Mouse (Mus musculus) adrenal gland, postnatal 36 days (tissue): ENCODE results near the gene Ier2. TPM values are rescaled to one million over a fixed set of nuclear protein-coding genes. Genes with fewer than 3 reads are reported as not detected.
"Not testable (repeated sequence)": the region's sequence is repeated elsewhere in the genome, so short reads cannot be mapped to it uniquely, and the experiment has no call there.

Experiments
- DNase-seq, 2 experiments: peaks; one replicate each; pipeline ENCODE4 v3.0.0; 2021; ENCODE audit warnings: mixed read lengths in 1 of 2
- total RNA-seq, 2 experiments: library from RNA; stranded (reverse); gene quantifications; 2 replicates each; pipeline ENCODE4 v1.2.3; 2021

Gene Ier2
- total RNA-seq, 2 experiments from 2014 or later, result 33.9 to 37.4 TPM

DNA sequence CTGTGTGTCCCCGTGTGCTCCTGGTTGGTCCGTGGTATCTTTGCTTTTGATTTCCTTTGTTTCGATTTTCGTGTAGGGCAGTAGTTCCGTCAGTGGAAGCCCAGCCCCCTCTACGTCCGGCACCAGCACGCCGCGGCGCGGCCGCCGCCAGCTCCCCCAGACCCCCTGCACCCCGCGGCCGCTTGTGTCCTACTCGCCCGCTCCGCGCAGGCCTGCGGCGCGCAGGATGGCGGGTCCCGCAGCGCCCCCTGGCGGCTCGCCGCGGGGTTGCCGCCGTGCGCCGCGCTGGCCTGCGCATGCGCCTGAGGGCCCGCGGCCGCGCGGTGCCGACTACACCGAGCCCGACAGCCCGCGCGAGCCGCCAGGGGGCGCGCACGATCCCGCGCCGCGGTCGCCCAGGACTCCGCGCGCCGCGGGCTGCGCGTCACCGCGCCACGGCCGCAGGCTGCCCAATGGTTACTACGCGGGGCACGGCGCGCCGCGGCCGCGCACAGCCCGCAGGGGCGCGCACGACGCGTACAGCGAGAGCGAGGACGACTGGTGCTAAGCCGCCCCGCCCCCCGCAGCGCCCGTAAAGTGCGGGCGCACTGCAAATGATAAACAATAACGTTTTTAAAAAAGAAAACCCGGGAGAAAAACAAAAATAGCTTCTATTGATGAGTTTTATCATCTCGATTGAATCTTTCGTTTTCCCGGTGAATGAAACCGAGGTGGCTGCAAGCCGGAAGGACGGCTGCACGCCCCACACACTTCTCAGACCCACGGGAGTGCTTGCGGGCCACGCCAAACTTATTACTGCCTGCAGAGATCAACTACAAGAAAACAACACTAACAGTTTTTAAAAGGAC, 23.3 kb downstream of the Ier2 start:
- peak; percentile 93 to 97 for DNase-seq

DNA sequence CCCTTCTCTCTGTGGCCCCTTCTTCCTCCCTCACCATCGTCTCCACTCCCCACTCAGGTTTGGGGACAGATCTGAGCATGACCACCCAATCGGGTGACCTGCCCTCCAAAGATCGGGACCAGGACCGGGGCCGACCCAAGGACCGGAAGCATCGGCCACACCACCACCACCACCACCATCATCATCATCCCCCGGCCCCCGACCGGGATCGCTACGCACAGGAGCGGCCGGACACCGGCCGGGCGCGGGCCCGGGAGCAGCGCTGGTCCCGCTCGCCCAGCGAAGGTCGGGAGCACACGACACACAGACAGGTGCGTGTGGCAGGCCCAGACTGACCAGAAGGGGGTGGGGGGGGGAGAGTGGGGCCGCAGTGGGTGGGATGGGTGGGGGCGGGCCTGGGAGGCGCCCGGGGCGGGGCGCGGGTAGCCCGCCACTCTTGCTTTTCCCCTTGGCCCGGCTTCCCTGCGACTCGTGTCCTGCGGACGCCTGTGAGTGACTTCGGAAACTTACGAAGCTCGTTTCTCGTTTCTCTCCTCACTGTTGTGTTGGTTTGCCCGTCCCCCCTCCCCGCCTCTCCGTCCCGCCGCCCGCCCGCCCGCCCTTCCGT, 24.0 kb downstream of the Ier2 start:
- DNase-seq, result peak in 1 of 2 experiments; percentile 54

DNA sequence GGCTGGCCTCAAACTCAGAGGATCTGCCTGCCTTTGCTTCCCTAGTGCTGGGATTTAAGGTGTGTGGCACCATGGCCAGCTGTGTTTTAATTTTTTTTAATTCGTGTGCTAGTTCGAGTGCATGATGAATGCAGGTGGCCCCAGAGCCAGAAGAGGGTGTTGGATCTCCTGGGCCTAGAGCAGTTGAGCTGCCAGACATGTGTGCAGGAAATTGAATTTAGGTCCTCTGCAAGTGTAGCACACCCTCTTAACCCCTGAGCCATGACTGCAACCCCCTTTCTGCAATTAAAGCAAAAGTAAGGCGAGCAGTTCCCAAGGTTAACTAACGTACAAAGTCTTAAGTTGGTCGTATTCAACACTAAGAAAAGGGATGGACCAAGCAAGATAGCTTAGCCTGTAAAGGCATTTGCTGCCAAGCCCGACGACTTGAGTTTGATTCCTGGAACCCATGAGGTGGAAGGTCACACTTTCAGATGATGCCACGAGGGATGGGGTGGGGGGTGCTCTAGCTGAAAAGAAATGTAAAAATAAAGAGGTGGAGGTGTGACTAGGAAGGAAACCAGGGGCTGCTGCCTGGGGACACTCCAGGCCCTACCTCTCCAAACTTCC, 24.6 kb downstream of the Ier2 start:
- DNase-seq, result no peak

DNA sequence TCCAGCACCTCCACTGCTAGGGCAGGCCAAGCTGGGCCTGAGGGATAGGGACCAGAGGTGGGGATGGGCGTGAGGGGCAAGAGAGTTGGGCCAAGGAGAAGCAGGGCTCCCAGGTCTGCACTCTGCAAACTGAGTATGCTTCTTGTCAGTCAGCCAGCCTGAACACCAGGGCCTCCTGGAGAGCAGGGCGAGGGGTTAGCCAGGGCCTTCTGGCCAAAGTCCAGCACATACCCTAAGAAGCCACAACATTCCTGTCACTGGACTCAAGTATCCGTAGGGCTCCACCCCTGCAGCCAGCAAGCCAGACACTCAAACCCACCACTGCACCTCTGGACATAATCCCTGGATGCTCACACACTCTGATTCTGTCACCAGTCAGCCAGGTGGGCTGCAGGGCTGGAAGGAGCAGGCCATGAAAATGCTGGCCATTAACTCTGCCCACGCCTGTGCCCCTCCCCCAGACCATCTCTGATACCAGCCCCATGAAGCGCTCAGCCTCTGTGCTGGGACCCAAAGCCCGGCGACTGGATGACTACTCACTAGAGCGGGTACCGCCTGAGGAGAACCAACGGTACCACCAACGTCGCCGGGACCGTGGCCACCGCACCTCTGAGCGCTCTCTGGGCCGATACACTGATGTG, 26.5 kb downstream of the Ier2 start:
- DNase-seq, result no peak

- no peak for DNase-seq
Observed at GRCm38 (mm10) chr8:84635397-84636050, 27.1 kb downstream of the Ier2 start.

- peak; percentile 80 to 85 for DNase-seq
Observed at GRCm38 (mm10) chr8:84634849-84635304, 27.8 kb downstream of the Ier2 start.

- no peak for DNase-seq
Observed at GRCm38 (mm10) chr8:84633841-84634584, 28.6 kb downstream of the Ier2 start.

DNA sequence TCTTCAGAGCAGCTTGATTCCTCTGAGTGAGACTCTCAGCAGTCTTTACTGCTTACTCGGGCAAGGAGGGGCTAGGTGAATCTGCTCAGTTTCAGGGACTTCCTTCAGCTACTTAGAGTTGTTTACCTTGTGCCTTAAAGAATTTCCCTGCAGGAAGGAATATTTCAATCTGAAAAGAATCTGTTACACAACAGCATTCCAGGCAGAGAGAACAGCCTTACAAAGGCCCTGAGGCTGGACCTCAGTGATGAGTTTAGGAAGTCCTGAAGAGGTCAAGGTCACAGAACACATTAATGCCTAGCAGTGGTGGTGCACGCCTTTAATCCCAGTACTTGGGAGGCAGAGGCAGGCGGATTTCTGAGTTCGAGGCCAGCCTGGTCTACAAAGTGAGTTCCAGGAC, 30.8 kb downstream of the Ier2 start:
- DNase-seq, result no peak

- no peak for DNase-seq
Observed at GRCm38 (mm10) chr8:84630145-84630544, 32.5 kb downstream of the Ier2 start.

DNA sequence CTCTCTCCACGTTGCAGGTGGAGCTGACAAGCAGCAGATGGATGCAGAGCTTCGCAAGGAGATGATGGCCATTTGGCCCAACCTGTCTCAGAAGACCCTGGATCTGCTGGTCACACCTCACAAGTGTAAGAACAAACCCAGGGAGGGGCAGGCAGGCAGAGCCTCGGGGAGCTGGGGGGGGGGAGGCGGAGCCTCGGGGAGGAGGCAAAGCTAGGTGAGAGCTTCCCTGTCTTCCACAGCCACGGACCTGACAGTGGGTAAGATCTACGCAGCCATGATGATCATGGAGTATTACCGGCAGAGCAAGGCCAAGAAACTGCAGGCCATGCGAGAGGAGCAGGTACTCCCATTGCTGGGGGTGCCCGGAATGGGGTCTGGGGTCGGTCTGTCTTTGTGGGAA, 33.1 kb downstream of the Ier2 start:
- no peak for DNase-seq

DNA sequence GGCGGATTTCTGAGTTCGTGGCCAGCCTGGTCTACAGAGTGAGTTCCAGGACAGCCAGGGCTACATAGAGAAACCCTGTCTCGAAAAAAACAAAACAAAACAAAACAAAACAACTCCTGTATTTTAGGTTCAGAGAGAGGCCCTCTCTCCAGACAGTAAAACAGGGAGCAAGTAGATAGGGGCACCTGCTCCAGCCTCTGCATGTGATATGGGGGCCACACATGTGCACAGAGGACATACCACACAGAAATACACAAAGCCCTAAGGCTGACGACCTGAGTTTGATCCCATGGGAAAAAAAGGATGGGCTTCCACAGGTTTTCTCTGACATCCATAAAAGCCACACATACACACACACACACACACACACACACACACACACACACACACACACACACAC, 39.2 kb downstream of the Ier2 start:
- not testable (repeated sequence) for DNase-seq

GRCm38 (mm10) chr8:84621102-84621625, 41.5 kb downstream of the Ier2 start:
- no peak for DNase-seq

- no peak for DNase-seq
Observed at GRCm38 (mm10) chr8:84617005-84617404, 45.6 kb downstream of the Ier2 start.

DNA sequence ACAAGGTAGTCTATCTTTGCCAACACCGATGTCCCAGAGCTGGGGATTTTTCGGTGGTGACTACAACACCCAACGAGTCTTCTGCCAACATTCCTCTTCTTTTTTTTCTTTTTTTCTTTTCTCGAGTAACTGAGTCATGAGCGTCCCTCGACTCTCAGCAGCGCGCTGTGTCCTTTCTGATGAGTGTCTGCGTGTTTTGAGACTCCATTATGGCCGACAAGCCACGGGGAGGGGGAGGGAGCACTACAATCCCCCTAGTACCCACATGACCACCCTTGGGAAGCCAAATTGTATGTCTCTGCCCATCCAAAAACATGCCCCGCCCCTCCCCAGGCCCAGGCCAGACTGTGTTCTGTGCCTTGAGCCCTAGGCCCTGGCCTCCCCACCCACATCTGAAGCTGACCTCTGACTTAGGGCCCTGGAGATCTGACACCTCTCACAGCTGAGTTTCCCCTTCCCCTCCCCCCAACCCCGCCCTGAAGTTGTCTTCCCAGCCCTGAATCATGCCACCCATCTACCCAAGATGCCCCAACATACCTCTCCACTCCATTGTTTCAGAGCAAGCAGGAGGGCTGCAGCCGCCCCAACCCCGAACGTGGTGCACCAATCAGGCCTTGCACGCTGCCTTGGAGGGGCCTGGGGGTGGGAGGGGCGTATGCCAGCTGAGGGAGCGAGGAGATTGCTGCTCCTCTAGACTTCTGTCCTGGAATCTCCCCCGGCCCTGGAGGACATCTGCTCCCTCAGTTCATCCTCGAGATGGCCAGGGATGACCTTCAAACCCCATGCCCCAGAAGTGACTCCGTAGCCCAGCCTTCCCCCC, 46.8 kb downstream of the Ier2 start:
- no peak for DNase-seq

- DNase-seq, result peak in 1 of 2 experiments; percentile 26
Observed at GRCm38 (mm10) chr8:84614512-84615223, 48.0 kb downstream of the Ier2 start.
